Mouse (Mus musculus): Measurements from ENCODE around the gene Dmrt2.

DNA sequence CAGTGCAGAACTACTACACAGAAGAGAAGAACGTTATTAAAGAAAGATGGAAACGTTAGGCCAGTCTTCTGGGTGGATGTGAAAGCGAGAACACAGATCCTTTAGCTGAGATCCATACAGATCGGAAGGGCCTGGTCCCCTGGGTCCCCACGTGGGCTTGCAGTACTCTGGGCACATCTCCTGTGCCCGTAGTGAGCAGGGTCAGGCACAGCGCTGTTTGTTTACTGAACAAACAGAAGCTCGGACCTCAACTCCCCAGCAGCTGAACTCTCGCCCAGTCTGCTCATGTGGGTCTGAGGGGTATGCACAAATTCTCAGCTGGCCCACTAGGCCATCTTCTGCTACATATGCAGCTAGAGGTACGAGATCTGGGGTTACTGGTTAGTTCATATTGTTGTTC is 21.7 kb upstream of the Dmrt2 start:
- TF ChIP-seq GATA1 (IDR thresholded peaks at IDR 0.05; ENCODE audit: borderline replicate concordance, low read length) (no peak), CTCF (IDR thresholded peaks at IDR 0.05; ENCODE audit: low read depth, low read length) (no peak), TAL1 (conservative IDR thresholded peaks at IDR 0.05; ENCODE audit: low read depth, low read length) (no peak)
